Mouse (Mus musculus): ENCODE measurements around the gene Bri3. TPM values are rescaled to one million over a fixed set of nuclear protein-coding genes. Genes with fewer than 3 reads are reported as not detected.

Bri3 gene
- 105 TPM for polyA plus RNA-seq (2014; fragmentation: Illumina TruSeq; extraction: RNeasy Lipid Tissue Mini Kit (QIAGEN cat#74804))

DNA sequence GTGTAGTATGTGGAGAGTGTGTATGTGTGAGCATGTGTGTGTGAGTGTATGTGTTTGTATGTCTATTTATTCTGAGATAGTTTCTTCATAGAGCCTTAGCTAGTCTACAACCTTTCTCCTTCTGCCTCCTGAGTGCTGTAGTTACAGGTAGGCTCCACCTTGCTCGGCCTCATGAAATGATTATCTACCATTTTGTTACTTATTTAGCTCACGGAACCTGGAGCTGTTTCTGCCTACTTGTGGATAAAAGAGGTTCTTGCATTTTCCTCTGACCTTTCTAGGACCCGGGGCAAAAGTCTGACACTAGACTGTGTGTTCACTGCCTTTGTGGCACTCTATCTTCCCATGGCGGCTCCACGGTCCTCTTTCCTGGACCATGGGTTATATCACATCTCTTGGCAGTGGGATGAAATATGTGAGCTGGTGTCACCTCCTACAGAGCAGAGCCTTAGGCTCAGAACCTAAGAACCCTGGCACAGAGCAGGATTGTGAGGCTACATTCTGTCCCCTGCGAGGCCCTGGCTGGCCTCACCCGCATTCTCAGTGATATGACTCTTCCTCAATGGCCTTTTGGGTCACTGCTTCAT, at the start of gene Bri3:
Gene Bri3 (plus strand): TSS at position 537 of the 587 bp plus-strand sequence.

GRCm38 (mm10) chr5:144223503-144223862, 20.8 kb upstream of the Bri3 start, which contains the start of gene Tecpr1:
TSS of gene Tecpr1 (minus strand) at chr5:144223615.

DNA sequence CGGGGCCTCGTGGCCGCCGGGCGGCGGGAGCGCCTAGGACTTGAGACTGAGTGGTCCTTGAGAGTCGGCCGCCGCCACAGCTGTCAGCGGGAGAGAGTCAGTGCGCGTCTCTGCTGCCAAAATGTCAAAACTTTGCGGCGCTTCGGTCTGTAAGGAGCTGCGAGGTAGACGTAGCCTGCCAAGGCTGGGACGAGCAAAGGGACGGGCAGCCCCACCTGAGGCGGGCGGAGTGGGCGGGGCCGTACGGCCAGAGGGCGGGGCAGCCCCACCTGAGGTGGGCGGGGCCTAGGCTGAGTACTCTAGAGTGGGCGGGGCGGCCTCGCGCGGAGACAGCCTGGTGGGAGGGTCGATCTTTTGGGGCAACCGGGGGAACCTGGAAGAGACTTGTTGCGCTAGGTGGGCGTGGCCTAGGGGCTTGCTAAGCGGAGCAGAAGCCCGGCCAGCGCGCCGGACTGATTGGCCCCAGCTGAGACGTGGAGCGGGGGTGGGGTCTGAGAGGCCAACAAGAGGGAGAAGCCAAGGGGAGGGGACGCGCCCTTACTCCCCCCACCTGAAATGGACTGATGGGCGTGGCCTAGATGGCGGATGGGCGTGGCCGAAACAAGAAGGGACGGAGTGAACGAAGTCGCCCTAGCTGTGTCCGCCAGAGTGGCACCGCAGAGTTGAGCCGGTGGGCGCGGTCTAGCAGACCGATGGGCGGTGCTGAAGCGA, 113.8 kb downstream of the Bri3 start, which contains the start of gene Baiap2l1:
Gene Baiap2l1 (minus strand): TSS at position 232 of the 711 bp plus-strand sequence.

Other genes with a start within 250 kb of the Bri3 start
- gene Ccz1, start 229.6 kb upstream of the Bri3 start, polyA plus RNA-seq (2014; fragmentation: Illumina TruSeq; extraction: RNeasy Lipid Tissue Mini Kit (QIAGEN cat#74804)), result 124 TPM
- not detected for gene Ocm, start 217.8 kb upstream of the Bri3 start, polyA plus RNA-seq (2014; fragmentation: Illumina TruSeq; extraction: RNeasy Lipid Tissue Mini Kit (QIAGEN cat#74804))
- gene Lmtk2, start 144.0 kb upstream of the Bri3 start, polyA plus RNA-seq (2014; fragmentation: Illumina TruSeq; extraction: RNeasy Lipid Tissue Mini Kit (QIAGEN cat#74804)), result 8.6 TPM
- gene Bhlha15, start 54.2 kb upstream of the Bri3 start, polyA plus RNA-seq (2014; fragmentation: Illumina TruSeq; extraction: RNeasy Lipid Tissue Mini Kit (QIAGEN cat#74804)), result 0.26 TPM
- gene Tecpr1, start 20.8 kb upstream of the Bri3 start, polyA plus RNA-seq (2014; fragmentation: Illumina TruSeq; extraction: RNeasy Lipid Tissue Mini Kit (QIAGEN cat#74804)), result 0.66 TPM
- 18.2 TPM for gene Baiap2l1, start 113.7 kb downstream of the Bri3 start, polyA plus RNA-seq (2014; fragmentation: Illumina TruSeq; extraction: RNeasy Lipid Tissue Mini Kit (QIAGEN cat#74804))